Mouse (Mus musculus) embryonic fibroblast, embryonic 13.5 days (primary cell): ENCODE data around the gene Arl15. TPM values are rescaled to one million over a fixed set of nuclear protein-coding genes. Genes with fewer than 3 reads are reported as not detected.
"Not testable (repeated sequence)": the region's sequence is repeated elsewhere in the genome, so short reads cannot be mapped to it uniquely, and the experiment has no call there.

ENCODE experiments used
- H3K27ac ChIP-seq: 2 replicates; pipeline ENCODE4 v1.5.1; 2012; ENCODE audit warnings: low read length, control low read depth, inconsistent platforms; ENCODE audit not compliant: insufficient read depth
- H3K4me1 ChIP-seq: 2 replicates; pipeline ENCODE4 v1.6.1; 2011; ENCODE audit warnings: low read length; ENCODE audit not compliant: control insufficient read depth, insufficient read depth
- H3K4me3 ChIP-seq: 2 replicates; pipeline ENCODE4 v1.5.1; 2011; ENCODE audit warnings: mild to moderate bottlenecking, control low read depth, low read length; ENCODE audit not compliant: insufficient read depth
- CTCF ChIP-seq: IDR thresholded peaks from 2 replicates; pipeline ENCODE4 v1.5.1; 2011; ENCODE audit warnings: mild to moderate bottlenecking, control low read depth, low read length, moderate library complexity, borderline replicate concordance; ENCODE audit not compliant: insufficient read depth
- POLR2A ChIP-seq: IDR thresholded peaks from 2 replicates; pipeline ENCODE4 v1.6.1; 2011; ENCODE audit warnings: low read depth, mild to moderate bottlenecking, control low read depth, low read length, moderate library complexity
- polyA plus RNA-seq: library from polyadenylated mRNA; stranded (reverse); fragments of >200 nt; gene quantifications from 2 replicates; pipeline ENCODE4 v1.2.4, GENCODE M21; 2011; ENCODE audit warnings: low read depth; ENCODE audit not compliant: missing spikeins, insufficient read length

Arl15 gene
- polyA plus RNA-seq, 1 experiment = 26.9 TPM

GRCm38 (mm10) chr13:113771340-113771739 lies 23.0 kb upstream of the Arl15 start:
- Histone ChIP-seq H3K4me3 (no peak overlapping the region), H3K4me1 (no peaks in the 10 kb centered on the region), H3K27ac (no peak overlapping the region)
- TF ChIP-seq CTCF = no peak

GRCm38 (mm10) chr13:113774799-113775198 lies 19.5 kb upstream of the Arl15 start:
- Histone ChIP-seq H3K27ac (peak overlapping the region; percentile 63), H3K4me3 (no peak overlapping the region), H3K4me1 (no peaks in the 10 kb centered on the region)
- TF ChIP-seq CTCF (no peak), POLR2A (no peak)

- peak overlapping the region; percentile 85 for H3K27ac ChIP-seq
- H3K4me3 ChIP-seq = no peak overlapping the region
- TF ChIP-seq POLR2A = no peak
- TF ChIP-seq CTCF = no peak
- H3K4me1 ChIP-seq = no peaks in the 10 kb centered on the region
Observed at GRCm38 (mm10) chr13:113775244-113776140, 18.8 kb upstream of the Arl15 start.

- no peak for TF ChIP-seq CTCF
- no peak for TF ChIP-seq POLR2A
- Histone ChIP-seq H3K4me3 (no peak overlapping the region), H3K27ac (no peak overlapping the region), H3K4me1 (no peaks in the 10 kb centered on the region)
Observed at GRCm38 (mm10) chr13:113785803-113786202, 8.5 kb upstream of the Arl15 start.

GRCm38 (mm10) chr13:113787136-113787535 lies 7.2 kb upstream of the Arl15 start:
- Histone ChIP-seq H3K4me3 (no peak overlapping the region), H3K4me1 (no peaks in the 10 kb centered on the region), H3K27ac (no peak overlapping the region)
- no peak for TF ChIP-seq CTCF
- no peak for TF ChIP-seq POLR2A

GRCm38 (mm10) chr13:113790016-113790415 lies 4.3 kb upstream of the Arl15 start:
- H3K4me1 ChIP-seq, H3K27ac ChIP-seq, H3K4me3 ChIP-seq: not testable (repeated sequence)

- Histone ChIP-seq H3K4me3 (peak overlapping the region; percentile 48), H3K4me1 (peaks cover 4% of the 10 kb centered on the region; the same call in 1 of the 2 replicates), H3K27ac (0 out of 2 replicates have a peak overlapping the region, but pooled peaks have one; percentile 5)
- TF ChIP-seq CTCF = no peak
- no peak for TF ChIP-seq POLR2A
Observed at GRCm38 (mm10) chr13:113793637-113794036, 668 bp upstream of the Arl15 start.

- peak overlapping the region; percentile 36 for H3K27ac ChIP-seq
- TF ChIP-seq CTCF (no peak), POLR2A (no peak)
- H3K4me1 ChIP-seq = peaks cover 4% of the 10 kb centered on the region; the same call in 1 of the 2 replicates
- H3K4me3 ChIP-seq = peak overlapping the region; percentile 61
Observed at GRCm38 (mm10) chr13:113794705-113795655, 675 bp downstream of the Arl15 start.

GRCm38 (mm10) chr13:113797378-113797777 lies 3.1 kb downstream of the Arl15 start:
- no peak for TF ChIP-seq CTCF
- no peak for TF ChIP-seq POLR2A
- Histone ChIP-seq H3K27ac (no peak overlapping the region), H3K4me1 (peaks cover 4% of the 10 kb centered on the region; the same call in 1 of the 2 replicates), H3K4me3 (no peak overlapping the region)
